Mouse (Mus musculus) cerebellum, postnatal 14 days (tissue): ENCODE results near the gene Gadl1.

Experiments used
- DNase-seq, 2 experiments: peaks; one replicate each; pipeline ENCODE4 v3.0.0; 2021; ENCODE audit warnings: mixed read lengths in 2 of 2

Gadl1 gene

GRCm38 (mm10) chr9:115937915-115938314 is 28.7 kb downstream of the Gadl1 start:
- no peak for DNase-seq

DNA sequence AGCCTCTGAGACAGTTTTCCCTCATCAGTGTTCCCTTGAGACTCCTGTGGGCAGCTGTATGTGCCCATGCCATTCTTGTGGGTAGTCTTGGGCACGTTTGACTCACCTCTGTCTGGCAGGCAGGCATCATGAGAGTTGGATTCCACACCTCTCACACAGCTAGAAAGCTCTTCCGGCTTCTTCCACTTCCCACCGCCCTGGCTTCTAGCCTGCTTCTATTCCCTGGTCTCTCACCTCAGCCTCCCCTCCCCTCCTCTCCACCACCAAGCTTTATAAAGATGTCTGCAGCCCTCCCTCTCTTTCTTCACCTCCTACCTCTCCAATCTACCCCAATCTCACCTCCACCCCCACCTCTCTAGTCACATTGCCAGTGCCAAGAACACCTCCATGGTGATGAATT is 30.2 kb downstream of the Gadl1 start:
- no peak for DNase-seq

DNA sequence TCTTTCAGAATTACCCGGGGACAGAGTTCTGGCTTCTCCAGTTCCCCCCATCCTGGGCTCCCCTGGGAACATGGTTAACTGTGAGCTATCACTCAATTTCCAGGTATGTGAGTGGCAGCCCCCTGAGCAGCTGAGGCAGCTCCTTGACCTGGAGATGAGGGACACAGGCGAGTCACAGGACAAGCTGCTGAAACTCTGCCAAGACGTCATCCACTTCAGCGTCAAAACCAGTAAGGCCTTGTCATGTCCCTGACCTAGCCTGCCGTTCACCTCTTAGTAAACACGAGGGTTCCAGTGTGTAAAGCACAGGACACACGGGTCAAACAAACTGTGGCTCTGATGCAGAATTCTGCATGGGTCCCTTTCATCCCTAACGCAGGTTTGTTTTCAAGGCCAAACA is 31.9 kb downstream of the Gadl1 start:
- DNase-seq, result peak in 1 of 2 experiments; percentile 9

DNA sequence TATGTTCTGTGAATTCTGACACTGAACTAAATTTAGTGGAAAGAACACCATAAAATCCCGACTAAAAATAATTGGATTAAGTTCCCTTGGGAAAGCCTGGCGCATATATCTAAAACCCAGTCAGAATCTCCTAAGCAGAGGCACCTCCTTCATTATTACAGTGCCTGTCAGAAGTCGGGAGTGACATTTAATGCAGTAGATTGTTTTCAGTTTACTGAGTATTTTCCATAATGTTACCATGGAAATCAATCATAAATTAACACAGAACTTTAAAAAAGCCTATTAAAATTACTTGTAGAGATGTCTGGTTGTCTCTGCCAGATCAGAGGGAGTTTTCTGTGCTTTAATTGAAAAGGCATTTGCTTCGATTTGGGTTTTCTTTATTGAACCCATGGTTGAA is 33.2 kb downstream of the Gadl1 start:
- no peak for DNase-seq

GRCm38 (mm10) chr9:115942989-115943388 is 33.7 kb downstream of the Gadl1 start:
- peak; percentile 14 to 22 for DNase-seq

DNA sequence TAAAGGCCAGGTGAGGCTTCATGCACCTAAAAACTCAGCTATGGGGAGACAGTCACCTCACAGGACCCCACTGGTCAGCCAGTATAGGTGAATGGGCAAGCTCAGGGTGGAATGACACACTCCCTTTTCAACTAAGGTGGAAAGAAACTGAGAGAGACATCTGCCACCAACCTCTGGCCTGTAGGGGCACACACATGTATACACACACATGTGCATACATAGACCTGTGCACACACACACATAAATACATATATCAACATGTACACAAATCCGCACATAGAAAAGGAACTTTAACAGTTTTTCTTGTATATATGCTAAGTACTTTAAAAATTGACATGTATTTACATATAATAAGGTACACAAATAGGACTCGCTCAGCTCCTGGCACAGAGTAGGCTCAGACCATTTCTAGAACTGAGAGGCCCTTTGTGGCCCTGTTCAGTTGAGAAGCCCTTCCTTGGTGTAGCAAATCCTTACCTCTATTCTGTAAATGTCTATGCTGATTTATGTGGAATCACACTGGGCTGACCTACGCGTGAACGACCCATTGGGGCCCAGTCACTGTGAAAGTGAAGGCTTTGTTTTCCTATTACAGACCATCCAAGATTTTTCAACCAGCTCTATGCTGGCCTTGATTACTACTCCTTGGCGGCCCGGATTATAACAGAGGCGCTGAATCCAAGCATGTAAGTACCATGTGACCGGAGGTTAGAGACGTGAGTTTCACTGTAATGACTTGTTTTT is 34.5 kb downstream of the Gadl1 start:
- no peak for DNase-seq

- DNase-seq, result no peak
These were observed 55.8 kb downstream of the Gadl1 start for GRCm38 (mm10) chr9:115965056-115965455.

- DNase-seq, result no peak
These were observed 56.9 kb downstream of the Gadl1 start for GRCm38 (mm10) chr9:115966116-115966515.

- no peak for DNase-seq
These were observed 57.5 kb downstream of the Gadl1 start for GRCm38 (mm10) chr9:115966746-115967145.

DNA sequence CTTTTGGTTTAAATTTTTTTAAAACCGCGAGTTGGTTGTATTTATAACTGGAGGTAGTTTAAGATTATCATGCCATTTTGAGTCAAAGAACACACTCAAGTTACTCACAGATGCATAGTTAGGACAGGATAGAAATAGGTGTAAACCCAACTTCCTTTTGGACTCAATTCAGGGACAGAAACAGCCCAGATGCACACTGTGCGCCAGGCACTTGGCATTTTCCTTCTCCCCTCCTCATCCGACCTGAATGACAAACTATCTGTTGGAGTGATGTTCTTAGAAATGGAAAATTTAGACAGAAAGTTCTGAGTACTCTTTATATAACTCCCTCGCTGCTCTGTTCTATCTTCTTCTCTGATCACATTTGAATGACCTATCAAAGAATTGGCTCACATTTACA is 58.4 kb downstream of the Gadl1 start:
- no peak for DNase-seq

DNA sequence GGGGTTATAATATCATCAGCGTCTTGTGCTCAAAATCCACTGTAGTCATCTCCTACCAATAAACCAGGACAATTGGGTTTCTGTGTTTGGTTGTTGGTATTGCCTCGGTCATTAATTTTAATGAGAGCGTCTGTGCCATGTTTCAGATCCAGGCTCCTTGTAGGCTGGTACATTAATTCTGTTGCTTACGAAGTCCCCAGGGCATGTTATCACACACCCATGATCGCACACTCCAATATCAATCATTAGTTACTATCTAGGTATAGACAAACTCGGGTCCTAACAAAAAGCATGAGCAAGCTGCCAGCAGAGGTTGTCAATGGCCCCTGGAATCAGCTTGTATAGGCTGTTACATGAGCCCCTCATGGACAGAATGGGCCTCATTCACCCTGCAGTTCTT is 67.6 kb downstream of the Gadl1 start:
- no peak for DNase-seq

DNA sequence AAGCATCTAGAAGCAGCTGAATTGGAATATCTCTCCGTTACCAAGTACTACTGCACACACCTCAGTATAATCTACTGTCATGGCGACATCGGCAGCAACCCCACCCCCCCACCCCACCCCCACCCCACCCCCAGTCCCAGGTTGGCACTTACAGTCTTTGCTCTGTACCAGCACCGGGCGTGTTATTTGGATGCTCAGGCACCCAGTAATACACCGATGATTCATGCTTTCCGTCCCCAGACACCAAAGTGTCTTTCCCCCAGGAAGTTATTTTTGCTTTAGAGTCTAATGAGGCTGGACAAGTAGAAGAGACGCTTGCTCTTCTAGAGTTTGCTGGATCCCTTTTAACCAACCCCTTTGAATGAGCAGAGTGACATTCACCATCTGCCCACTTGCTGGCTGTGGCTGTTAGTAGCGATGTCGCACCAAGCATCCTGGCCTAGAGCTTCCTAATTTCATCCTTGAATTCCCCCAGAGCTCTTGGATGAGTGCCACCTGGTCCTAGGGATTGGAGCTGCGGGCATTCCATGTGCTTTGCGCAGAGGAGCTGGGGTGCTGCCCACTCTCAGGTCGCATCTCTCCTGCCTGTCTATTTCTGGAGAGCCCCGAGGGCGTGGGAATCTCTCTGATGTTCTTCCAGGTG is 68.5 kb downstream of the Gadl1 start:
- DNase-seq, result peak; percentile 97 to 98

- DNase-seq, result peak in 1 of 2 experiments; percentile 36
These were observed 69.2 kb downstream of the Gadl1 start for GRCm38 (mm10) chr9:115978478-115978877.

DNA sequence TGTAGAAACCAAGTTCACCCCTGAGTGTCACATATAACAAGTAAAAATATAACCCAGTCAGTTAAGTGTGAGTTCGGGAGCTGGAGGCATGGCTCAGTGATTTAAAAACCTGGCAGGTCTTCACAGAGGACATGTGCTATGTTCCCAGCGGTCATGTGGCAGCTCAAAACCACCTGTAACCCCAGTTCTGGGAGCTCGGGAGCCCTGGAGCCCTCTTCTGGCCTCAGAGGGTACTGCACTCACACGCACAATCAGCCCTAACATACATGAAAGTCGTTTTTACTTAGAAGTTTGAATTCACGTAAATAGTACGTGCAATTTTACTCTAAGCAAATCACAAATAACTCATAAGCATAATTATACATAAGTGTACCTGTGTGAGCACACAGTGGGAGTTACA is 81.4 kb downstream of the Gadl1 start:
- DNase-seq, result peak in 1 of 2 experiments; percentile 28

DNA sequence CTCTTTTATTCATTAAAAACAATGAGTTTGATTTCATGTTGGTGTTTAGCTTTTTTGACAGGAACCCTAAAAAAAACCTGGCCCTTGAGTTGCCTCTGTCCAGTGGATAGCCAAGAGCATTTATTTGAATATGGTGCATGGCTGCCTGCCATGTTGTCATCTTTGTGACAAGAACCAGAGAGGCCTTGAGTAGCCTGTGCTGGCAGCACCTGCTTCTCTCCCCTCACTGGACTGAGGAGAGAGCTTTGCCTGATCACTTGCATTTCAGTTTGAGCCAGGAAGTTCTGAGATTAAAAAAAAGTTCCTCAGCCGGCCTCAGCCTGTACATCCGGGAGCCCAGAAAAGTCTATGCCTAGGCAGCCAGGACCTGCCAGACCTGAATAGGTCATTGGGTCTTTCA is 85.5 kb downstream of the Gadl1 start:
- peak in 1 of 2 experiments; percentile 11 for DNase-seq

DNA sequence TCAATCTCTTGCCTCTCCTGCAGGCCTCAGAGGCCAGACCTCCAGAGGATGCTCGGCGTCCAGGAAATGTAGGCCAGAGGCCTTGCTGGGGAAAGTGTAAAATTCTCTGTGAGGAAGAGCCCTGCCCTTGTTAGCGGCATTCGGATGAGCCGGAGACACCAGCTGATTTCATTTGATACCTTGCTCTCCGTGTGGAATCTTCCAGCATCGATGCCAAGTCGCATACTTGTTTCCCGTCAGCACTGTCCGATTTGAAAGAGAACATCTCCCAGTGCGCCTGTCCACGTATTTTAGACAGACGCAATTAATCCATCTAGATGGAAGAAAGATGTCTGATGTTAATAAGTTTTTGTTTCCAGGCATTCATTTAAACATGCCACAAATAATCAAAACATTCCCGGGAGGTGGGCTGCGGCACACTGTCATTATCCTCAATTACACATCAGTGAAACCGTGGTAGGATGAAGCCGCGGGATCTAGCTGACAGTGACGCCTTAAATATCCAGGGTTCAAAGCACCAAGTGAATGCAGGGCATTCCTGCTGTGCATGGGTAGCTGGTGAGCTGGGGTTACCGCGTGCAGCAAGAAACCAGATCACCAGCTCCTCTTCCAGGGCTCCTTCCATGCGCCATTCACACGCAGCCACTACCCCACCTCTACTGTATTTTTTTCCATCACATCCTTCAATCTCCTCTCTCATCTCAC is 86.8 kb downstream of the Gadl1 start:
- DNase-seq, result peak in 1 of 2 experiments; percentile 18

DNA sequence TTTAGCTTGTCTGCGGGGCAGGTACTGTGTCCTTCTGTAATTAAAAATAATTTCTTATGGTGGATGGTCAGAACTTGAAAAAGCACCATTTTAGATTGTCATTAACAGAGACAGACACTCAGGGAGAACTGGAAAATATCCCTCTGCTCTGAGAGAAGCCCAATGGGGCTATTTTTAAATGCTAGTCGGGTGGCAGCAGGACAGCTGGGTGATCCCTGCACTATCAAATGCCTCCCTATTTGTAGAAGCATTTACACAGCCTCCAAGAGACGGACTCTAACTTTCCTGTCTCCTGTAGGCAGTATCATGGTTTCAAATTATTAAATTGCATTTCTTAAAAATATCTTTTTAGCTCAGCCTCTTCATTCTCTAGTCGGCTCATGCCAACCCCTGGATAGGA is 89.1 kb downstream of the Gadl1 start:
- DNase-seq, result no peak

DNA sequence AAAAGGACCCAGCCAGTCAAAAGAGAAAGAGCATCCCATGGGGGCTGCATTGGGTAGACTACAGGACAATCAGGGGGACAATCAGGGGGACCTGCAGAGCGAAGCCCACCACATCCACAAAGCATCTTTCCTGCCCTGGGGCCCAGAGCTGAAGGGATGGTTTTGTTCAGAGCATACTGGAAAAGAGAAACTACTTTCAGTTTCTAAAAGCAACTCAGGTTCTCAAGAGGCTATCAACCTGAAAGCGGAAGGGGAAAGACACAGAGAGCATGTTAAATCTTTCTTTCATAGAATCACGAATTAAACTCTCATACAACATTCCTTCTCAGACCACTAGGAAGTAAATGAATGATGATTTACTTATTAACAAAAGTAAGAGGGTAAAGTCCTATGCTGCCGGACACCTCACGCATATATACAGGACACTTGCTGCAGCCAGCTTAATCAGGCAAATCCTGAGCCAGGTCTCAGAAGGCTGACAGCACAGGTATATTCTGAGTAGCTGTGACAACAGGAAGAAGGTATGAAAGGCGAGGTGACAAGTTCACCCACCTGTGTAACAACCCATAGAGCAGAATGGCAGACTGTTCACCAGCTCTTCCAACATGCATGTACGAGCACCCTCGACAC is 90.2 kb downstream of the Gadl1 start:
- DNase-seq, result no peak

- no peak for DNase-seq
These were observed 104.7 kb downstream of the Gadl1 start for GRCm38 (mm10) chr9:116013911-116014310.

DNA sequence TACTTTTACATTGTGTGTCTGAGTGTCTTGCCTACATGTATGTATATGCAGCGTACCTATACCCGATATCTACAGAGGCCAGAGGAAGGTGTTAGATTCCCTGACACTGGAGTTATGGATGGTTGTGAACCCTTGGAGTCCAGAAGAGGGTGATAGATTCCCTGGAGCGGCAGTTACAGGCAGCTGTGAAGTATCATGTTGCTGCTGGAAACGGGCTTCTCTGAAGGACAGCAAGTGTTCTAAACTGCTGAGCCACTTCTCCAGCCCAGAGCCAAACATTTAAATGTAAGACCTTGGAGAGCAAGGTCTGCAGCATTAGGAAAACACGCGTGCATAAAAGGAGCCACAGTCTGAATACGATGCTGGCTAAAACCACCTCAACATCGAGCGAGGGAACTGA is 107.0 kb downstream of the Gadl1 start:
- no peak for DNase-seq

DNA sequence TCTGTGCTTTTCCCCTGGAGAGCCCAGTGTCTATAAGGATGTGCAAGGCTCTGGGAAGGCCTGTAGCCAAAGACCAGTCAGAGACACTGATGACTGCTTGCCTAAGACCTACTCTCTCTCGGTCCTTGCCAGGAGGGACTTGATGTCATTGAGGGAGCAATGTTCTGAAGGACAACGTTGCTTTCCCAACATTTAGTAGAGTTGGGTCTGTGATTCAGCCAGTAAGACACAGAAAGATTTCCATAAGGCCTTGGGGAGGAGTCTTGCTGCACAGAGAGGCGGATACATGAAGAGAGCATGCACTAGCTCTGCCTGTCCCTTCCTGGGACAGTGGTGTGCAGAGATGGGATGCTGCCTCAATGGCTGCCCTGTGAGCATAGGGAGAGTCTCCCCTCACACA is 107.8 kb downstream of the Gadl1 start:
- DNase-seq, result no peak

- DNase-seq, result no peak
These were observed 109.3 kb downstream of the Gadl1 start for GRCm38 (mm10) chr9:116018586-116018985.

DNA sequence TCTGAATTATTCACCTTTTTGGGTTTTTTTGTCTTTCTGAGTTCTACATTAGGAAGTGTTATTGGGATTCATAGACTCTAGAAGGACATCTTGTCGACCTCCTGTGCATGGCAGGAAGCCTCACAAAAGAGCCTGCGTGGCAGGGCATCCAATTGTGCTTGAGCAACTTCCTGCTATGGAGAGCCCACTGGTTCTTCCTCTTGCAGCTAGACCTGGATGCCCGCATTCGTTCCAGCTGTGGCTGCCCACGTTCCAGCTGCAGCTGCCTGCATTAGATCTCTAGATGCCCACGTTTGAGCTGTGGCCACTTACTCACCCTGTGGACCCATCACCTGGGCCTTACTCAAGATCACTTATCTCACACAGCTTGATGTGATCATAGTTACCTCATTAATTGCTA is 116.1 kb downstream of the Gadl1 start:
- DNase-seq, result no peak
